27 mouse cellular contexts compared by ENCODE assay signal in the genomic region with DNA sequence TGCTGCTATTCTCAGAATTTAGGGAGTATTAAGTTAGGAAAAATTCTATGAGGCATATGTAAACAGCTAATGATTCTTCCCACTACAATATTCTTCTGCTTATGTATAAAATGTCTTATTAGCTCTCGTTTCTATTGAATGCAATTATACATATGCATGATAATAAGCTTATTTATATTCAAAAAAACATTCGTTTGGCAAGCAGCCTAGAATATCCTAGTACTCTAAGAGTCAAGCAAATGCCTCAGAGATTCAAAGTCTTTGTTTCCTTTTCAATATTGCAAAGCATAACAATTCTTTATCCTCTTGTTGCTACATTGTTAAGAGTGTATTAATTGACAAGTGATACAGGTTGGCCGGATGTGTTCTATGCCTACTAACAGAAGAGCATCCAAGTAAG. TPM values are rescaled to one million over a fixed set of nuclear protein-coding genes. Genes with fewer than 3 reads are reported as not detected.
"Had no signal": no experiment of that assay in that cellular context is flagged by ENCODE, and none has a peak within 500 bp of the region (broad histone marks: within the 10 kb centered on the region; RNA-seq: fewer than 3 reads in every experiment).

No protein-coding gene starts in this region.

- H3K9ac ChIP-seq: hindbrain, embryonic 12.5 days; hindbrain, embryonic 14.5 days; intestine, embryonic 15.5 days; limb, embryonic 12.5 days had no signal

- H3K27ac ChIP-seq: heart, adult 2 months; hindbrain, embryonic 10.5 days; hindbrain, embryonic 12.5 days; hindbrain, embryonic 14.5 days; intestine, embryonic 15.5 days; layer of hippocampus, adult 2 months; left cerebral cortex, adult 2 months; limb, embryonic 10.5 days; limb, embryonic 12.5 days had no signal

- H3K9me3 ChIP-seq: hindbrain, embryonic 10.5 days; hindbrain, embryonic 12.5 days; intestine, embryonic 15.5 days; limb, embryonic 10.5 days; limb, embryonic 12.5 days had no signal

- H3K4me3 ChIP-seq: heart, adult 2 months; hindbrain, embryonic 10.5 days; hindbrain, embryonic 12.5 days; intestine, embryonic 15.5 days; layer of hippocampus, adult 2 months; left cerebral cortex, adult 2 months; limb, embryonic 10.5 days; limb, embryonic 12.5 days had no signal

- ATAC-seq: hindbrain, embryonic 16.5 days; inflammation-experienced regulatory T-cells, adult 6 months; intestine, embryonic 15.5 days; intestine, postnatal 0 days had no signal

- H3K36me3 ChIP-seq: hindbrain, embryonic 10.5 days; hindbrain, embryonic 12.5 days; intestine, embryonic 15.5 days; limb, embryonic 10.5 days; limb, embryonic 12.5 days had no signal

- H3K27me3 ChIP-seq: intestine, embryonic 15.5 days had no signal

- H3K4me1 ChIP-seq: hindbrain, embryonic 10.5 days; hindbrain, embryonic 12.5 days; intestine, embryonic 15.5 days; limb, embryonic 12.5 days had no signal

- DNase-seq: gastrocnemius, postnatal 14 days; gastrocnemius, postnatal 36 days; heart, adult 2 months; heart, postnatal 10 days; heart, postnatal 4 days; kidney, adult 18-20 months; kidney, adult 8-10 months; kidney, postnatal 10 days; kidney, postnatal 25 days; kidney, postnatal 4 days; liver had no signal

- H3K4me2 ChIP-seq: heart, embryonic 11.5 days; hindbrain, embryonic 12.5 days; hindbrain, embryonic 14.5 days; intestine, embryonic 15.5 days; limb, embryonic 12.5 days; liver, embryonic 11.5 days had no signal

RNA-seq across cellular contexts. Expression of a gene that starts 34.6 kb away (rescaled TPM):
- polyA plus RNA-seq: heart, embryonic 11.5 days; heart, embryonic 16.5 days; inflammation-experienced regulatory T-cells, adult 6 months; intestine, embryonic 15.5 days; kidney, embryonic 14.5 days; liver, embryonic 11.5 days had no signal

RNA-seq across cellular contexts. Expression of a gene that starts 52.4 kb away (rescaled TPM):
- total RNA-seq: heart, adult 2 months; heart, postnatal 10 days; heart, postnatal 25 days had no signal
- polyA plus RNA-seq: heart, adult 2 months; inflammation-experienced regulatory T-cells, adult 6 months had no signal
